Mouse (Mus musculus) E14TG2a.4 (cell line): Measurements from ENCODE around the gene Pno1.

Source experiments
- H3K27me3 ChIP-seq: 2 replicates; pipeline ENCODE4 v1.6.1; 2014; ENCODE audit warnings: low read length, control low read depth; ENCODE audit not compliant: insufficient read depth
- H3K36me3 ChIP-seq: 2 replicates; pipeline ENCODE4 v1.6.1; 2014; ENCODE audit warnings: low read length, control low read depth; ENCODE audit not compliant: insufficient read depth
- H3K4me1 ChIP-seq: replicated peaks from 2 replicates; pipeline ENCODE4 v1.6.1; 2014; ENCODE audit warnings: low read depth, low read length, control low read depth
- H3K4me3 ChIP-seq: replicated peaks from 2 replicates; pipeline ENCODE4 v1.5.1; 2014; ENCODE audit warnings: mild to moderate bottlenecking, low read length
- H3K9me3 ChIP-seq: 2 replicates; pipeline ENCODE4 v1.6.1; 2014; ENCODE audit warnings: low read length, control low read depth
- CTCF ChIP-seq: conservative IDR thresholded peaks from 2 replicates; pipeline ENCODE4 v1.5.1; 2014; ENCODE audit warnings: low read length
- NANOG ChIP-seq: IDR thresholded peaks from 2 replicates; pipeline ENCODE4 v1.6.1; 2014; ENCODE audit warnings: borderline replicate concordance, low read length, mixed read lengths
- POU5F1 ChIP-seq: IDR thresholded peaks from 2 replicates; pipeline ENCODE4 v1.6.1; 2014; ENCODE audit warnings: low read length, borderline replicate concordance

Gene Pno1

DNA sequence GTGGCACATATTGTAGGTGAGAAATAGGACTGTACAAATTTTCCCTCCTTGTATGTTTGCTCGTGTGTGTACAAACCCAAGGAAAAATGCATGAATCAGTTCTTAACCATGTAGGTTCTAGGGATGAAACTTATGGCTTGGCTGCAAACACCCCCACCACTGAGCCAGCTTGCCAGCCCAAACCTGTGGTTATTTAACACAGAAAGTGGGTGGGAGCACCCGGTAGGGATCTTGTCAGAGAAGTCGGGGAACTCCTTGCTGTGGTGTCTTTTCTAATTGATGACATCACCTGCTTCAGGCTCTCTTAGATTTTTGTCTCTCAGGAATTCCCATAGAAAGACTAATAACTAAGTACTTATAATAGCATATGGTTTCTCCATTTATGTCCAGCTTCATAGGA, 23.7 kb downstream of the Pno1 start:
- no peaks in the 10 kb centered on the region for H3K27me3 ChIP-seq
- no peak overlapping the region for H3K4me3 ChIP-seq
- no peaks in the 10 kb centered on the region for H3K9me3 ChIP-seq
- peaks cover 48% of the 10 kb centered on the region for H3K4me1 ChIP-seq
- no peak for TF ChIP-seq POU5F1
- TF ChIP-seq CTCF, result no peak
- TF ChIP-seq NANOG, result no peak
- H3K36me3 ChIP-seq, result peaks cover 22% of the 10 kb centered on the region; the same call in 1 of the 2 replicates

DNA sequence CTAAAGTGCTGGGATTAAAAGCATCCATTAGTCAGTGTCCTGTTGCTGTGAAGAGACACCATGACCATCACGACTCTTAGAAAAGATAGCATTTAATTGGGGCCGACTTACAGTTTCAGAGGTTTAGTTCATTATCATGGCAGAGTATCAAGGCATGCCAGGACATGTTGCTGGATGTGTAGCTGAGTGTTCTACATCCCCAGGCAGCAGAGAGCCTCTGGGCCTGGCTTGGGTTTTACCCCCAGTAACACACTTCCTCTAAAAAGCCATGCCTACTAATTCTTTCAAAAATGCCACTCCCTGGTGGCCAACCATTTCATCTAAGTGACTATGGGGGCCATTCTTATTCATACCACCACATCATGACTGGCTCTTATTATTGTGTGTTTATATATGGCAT, 28.2 kb downstream of the Pno1 start:
- H3K4me3 ChIP-seq, result no peak overlapping the region
- H3K4me1 ChIP-seq, result peaks cover 46% of the 10 kb centered on the region
- TF ChIP-seq NANOG, result no peak
- TF ChIP-seq CTCF, result no peak
- no peak for TF ChIP-seq POU5F1
- no peaks in the 10 kb centered on the region for H3K27me3 ChIP-seq
- H3K36me3 ChIP-seq, result peaks cover 14% of the 10 kb centered on the region; the same call in 1 of the 2 replicates
- no peaks in the 10 kb centered on the region for H3K9me3 ChIP-seq

DNA sequence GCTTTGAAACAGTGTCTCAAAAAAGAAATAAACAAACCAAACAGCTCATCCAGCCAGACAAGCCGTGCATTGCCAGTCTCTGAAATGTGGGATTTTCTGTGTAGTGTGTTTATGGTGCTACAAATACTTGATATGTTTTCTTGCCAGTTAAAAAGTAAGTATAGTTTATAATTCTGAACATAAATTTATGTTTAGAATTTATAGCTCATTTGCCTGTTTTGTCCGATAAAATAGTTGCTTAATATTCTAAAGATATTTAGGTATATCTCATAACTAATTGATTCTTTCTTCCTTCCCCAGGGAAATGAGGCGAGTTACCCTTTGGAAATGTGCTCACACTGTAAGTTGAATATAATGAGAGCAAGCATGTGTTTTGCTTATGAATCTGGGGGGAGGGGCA, 29.6 kb downstream of the Pno1 start, which contains the start of gene Wdr92:
Wdr92 (plus strand) TSS at position 301 of the 400 bp plus-strand sequence.
- Histone ChIP-seq H3K36me3 (peaks cover 9% of the 10 kb centered on the region; the same call in 1 of the 2 replicates), H3K9me3 (no peaks in the 10 kb centered on the region), H3K4me1 (peaks cover 35% of the 10 kb centered on the region), H3K27me3 (no peaks in the 10 kb centered on the region), H3K4me3 (no peak within 1 kb of the TSS)
- no peak for TF ChIP-seq NANOG
- TF ChIP-seq CTCF, result no peak
- no peak for TF ChIP-seq POU5F1

DNA sequence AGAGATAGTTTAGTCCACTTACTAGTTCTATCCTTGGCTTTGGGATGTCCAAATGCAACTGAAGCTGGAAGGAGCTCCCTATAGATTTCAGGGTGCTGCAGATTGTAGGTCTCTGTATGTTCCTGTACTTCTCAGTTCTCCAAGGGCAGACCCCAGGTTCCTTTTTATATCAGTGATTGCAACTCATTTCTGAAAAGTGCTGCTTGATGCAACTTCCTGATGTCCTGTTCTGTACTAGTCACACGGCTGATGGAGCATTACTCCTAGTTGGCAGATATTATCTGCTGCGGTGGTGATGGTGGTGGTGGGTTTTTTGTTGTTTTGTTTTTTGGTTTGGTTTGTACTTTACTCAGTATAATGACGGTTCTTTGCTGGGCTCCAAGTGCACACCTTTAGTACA, 30.6 kb downstream of the Pno1 start:
- Histone ChIP-seq H3K9me3 (no peaks in the 10 kb centered on the region), H3K36me3 (peaks cover 9% of the 10 kb centered on the region; the same call in 1 of the 2 replicates), H3K27me3 (no peaks in the 10 kb centered on the region), H3K4me3 (no peak overlapping the region), H3K4me1 (peaks cover 25% of the 10 kb centered on the region)
- no peak for TF ChIP-seq CTCF
- no peak for TF ChIP-seq NANOG
- TF ChIP-seq POU5F1, result no peak

DNA sequence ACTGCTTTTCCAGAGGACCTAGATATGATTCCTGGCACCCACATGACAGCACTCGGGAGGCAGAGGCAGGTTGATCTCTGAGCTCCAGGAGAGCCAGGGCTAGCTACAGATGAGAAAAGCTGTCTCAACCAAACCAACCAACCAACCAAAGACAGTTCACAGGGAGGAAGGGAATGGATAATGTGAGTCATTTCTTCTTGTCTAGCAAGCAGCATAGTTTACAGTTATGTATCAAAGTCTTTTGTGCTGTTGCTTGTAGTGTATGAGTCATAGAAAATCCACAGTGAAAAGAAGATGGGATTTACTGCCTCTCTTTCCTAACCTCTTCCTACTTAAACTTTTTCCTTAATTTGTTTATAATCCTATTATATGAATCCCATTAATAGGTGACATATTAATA, 34.7 kb downstream of the Pno1 start:
- Histone ChIP-seq H3K27me3 (no peaks in the 10 kb centered on the region), H3K4me1 (peaks cover 11% of the 10 kb centered on the region), H3K9me3 (no peaks in the 10 kb centered on the region), H3K4me3 (no peak overlapping the region), H3K36me3 (peaks cover under 1% of the 10 kb centered on the region; the same call in 1 of the 2 replicates)
- TF ChIP-seq NANOG, result no peak
- TF ChIP-seq POU5F1, result no peak
- no peak for TF ChIP-seq CTCF

DNA sequence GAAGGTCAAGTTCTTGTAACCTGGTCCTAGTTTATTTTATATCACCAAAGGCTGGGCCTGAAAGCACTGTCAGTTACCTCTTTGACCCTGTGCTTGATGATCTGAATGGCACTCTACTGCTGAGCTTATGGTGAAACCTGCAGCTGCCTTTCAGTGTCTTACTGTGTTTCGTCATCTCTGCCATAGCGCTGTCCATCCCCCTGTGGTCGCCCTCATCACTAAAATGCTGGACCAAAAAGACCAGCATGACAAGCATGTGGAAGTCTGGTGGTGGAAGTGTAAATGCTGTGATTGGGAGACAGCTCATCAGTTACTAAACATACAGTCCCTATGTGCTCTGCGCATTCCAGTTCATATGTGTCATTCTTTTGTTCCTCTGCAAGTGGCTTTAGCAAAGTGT, 39.1 kb downstream of the Pno1 start:
- no peak for TF ChIP-seq POU5F1
- TF ChIP-seq NANOG, result no peak
- no peak for TF ChIP-seq CTCF
- Histone ChIP-seq H3K4me3 (no peak overlapping the region), H3K9me3 (no peaks in the 10 kb centered on the region), H3K27me3 (no peaks in the 10 kb centered on the region), H3K36me3 (peaks cover 3% of the 10 kb centered on the region; the same call in 1 of the 2 replicates), H3K4me1 (peaks cover 37% of the 10 kb centered on the region)

DNA sequence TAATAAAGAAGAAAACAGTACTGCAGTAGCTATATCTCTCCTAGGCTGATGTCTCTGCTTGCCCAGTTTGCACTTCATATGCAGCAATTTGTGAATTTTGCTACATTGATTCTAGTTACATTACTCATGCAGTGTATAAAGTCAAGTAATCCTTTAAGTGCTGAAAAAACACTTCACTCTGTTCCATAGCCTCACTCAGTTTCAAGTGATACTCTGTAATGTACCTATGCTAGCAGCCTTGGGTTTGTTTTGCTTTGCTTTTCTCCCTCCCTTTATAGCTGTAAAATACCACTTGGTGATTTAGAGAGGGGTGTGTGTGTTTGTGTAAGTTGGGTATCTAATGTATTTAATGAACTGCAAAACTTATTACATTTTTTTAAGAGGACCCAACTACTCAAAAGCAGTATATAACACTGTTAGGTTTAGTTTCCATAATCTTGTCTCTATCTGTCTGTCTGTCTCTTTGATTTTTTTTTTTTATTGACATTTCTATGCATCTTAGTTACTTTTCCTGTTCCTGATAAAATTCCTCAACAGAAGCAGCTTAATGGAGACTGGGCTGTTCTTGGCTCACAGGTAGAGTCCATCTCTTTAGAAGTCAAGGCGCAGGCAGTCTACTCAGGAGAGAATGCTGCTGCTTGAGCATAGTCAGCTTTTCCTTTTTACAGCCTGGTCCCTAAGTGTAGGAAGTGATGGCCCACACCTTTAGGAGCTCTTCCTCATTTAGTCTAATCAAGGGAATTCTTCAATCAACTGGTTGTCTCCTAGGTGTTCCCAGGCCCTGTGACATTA, 40.2 kb downstream of the Pno1 start:
- Histone ChIP-seq H3K36me3 (peaks cover 3% of the 10 kb centered on the region; the same call in 1 of the 2 replicates), H3K27me3 (no peaks in the 10 kb centered on the region), H3K4me1 (peaks cover 49% of the 10 kb centered on the region), H3K9me3 (no peaks in the 10 kb centered on the region), H3K4me3 (no peak overlapping the region)
- TF ChIP-seq CTCF, result no peak
- no peak for TF ChIP-seq POU5F1
- TF ChIP-seq NANOG, result no peak

DNA sequence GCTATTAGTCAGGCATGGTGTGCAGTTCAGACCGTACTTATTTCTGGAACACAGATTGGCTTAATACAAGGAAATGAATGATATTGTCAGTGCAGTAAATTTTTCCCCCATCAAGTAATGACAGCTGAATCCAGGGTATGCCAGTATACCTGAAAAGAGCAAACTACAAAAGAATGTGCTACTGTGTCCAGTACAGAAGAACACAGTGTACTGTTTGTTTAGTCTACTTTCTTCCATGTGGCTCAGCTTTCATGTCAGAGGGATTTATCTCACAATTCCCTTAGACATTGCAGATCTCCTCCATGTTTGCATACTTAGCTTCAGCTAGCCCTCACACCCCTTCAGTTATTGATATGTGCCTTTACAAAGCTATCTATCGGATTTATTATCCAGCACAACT, 42.1 kb downstream of the Pno1 start:
- Histone ChIP-seq H3K27me3 (no peaks in the 10 kb centered on the region), H3K4me1 (peaks cover 67% of the 10 kb centered on the region), H3K9me3 (no peaks in the 10 kb centered on the region), H3K4me3 (no peak overlapping the region), H3K36me3 (peaks cover 3% of the 10 kb centered on the region; the same call in 1 of the 2 replicates)
- TF ChIP-seq NANOG (no peak), CTCF (no peak), POU5F1 (no peak)
